Mouse (Mus musculus) midbrain, embryonic 11.5 days (tissue): ENCODE measurements at regions not wholly inside any gene's neighbourhood (a gene's known extent, or its start where the extent isn't known, plus 50 kb on each side); places are given as distances from the start of the nearest gene placed in this dataset.

Experiments used
- ATAC-seq: fragments of 200-750 bp; cut with Nextera tagmentation; 2 replicates; pipeline ENCODE4 v1.8.0; 2017; ENCODE audit warnings: moderate TSS enrichment, moderate library complexity; ENCODE audit not compliant: low FRiP score
- DNase-seq: peaks from one replicate; pipeline ENCODE4 v3.0.0; 2015; ENCODE audit warnings: low spot score; ENCODE audit errors: missing footprints
- H3K27ac ChIP-seq: fragments of 300-500 bp; sonication (generic); 2 replicates; pipeline ENCODE4 v1.5.1; 2014; ENCODE audit warnings: low read depth, low read length
- H3K27me3 ChIP-seq: fragments of 300-500 bp; sonication (generic); 2 replicates; pipeline ENCODE4 v1.6.1; 2014; ENCODE audit warnings: mild to moderate bottlenecking, low read length, moderate library complexity, mixed read lengths; ENCODE audit not compliant: control insufficient read depth, insufficient read depth
- H3K36me3 ChIP-seq: fragments of 300-500 bp; sonication (generic); 2 replicates; pipeline ENCODE4 v1.6.1; 2014; ENCODE audit warnings: mild to moderate bottlenecking, low read length, moderate library complexity, mixed read lengths; ENCODE audit not compliant: control insufficient read depth, insufficient read depth
- H3K4me1 ChIP-seq: fragments of 300-500 bp; sonication (generic); 2 replicates; pipeline ENCODE4 v1.6.1; 2014; ENCODE audit warnings: low read length; ENCODE audit not compliant: control insufficient read depth, insufficient read depth
- H3K4me2 ChIP-seq: fragments of 300-500 bp; sonication (generic); 2 replicates; pipeline ENCODE4 v1.6.1; 2014; ENCODE audit warnings: mild to moderate bottlenecking, moderate library complexity
- H3K4me3 ChIP-seq: fragments of 300-500 bp; sonication (generic); 2 replicates; pipeline ENCODE4 v1.5.1; 2014; ENCODE audit warnings: low read depth, low read length
- H3K9ac ChIP-seq: fragments of 300-500 bp; sonication (generic); 2 replicates; pipeline ENCODE4 v1.6.1; 2014; ENCODE audit warnings: low read length
- H3K9me3 ChIP-seq: fragments of 300-500 bp; sonication (generic); 2 replicates; pipeline ENCODE4 v1.6.1; 2016; ENCODE audit warnings: low read length; ENCODE audit not compliant: control insufficient read depth
- WGBS: fragments of 180-500 bp; shearing (Covaris S2); extraction: QIAGEN DNeasy Blood & Tissue Kit; methylation state at CpG from one replicate; pipeline ENCODE4 v1.1.7; 2014; 5-methylcytosine and 5-hydroxymethylcytosine counted together

DNA sequence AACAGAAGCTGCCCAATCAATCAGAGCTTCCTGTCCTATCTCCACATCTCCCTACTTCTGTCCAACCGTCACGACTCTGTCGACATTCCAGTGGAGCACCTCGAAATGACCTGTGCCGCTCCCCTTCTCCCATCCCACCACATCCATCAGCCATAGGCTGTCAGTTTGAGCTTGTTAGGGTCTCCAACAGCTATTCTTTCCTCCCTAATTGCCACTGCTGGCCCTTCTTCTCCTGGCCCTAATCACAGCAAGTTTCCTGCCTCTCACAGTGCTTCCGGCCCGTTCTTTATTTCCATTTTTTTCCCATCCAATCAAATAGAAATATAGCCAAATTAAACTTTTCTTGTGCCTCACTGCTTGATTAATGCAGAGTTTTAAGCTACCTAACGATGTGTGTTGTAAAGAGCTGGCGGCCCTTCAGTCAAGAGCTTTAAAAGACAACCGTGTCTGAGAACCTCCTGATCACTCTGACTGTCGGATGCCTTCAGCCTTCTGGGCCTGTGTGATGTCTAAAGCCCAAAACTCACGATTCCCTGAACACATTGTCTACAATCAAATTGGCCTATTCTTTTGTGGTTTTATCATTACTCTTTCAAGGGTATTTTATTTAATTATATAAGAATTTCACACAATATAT lies 270.3 kb downstream of the Tgfb2 start:
- H3K27ac ChIP-seq: no peak overlapping the region

GRCm38 (mm10) chr1:186434782-186435181 lies 271.0 kb downstream of the Tgfb2 start:
- no peak overlapping the region for H3K27ac ChIP-seq
- H3K4me2 ChIP-seq: no peak overlapping the region
- H3K4me3 ChIP-seq: no peak overlapping the region
- ATAC-seq: no peak
- no peaks in the 10 kb centered on the region for H3K4me1 ChIP-seq
- no peak for DNase-seq
- no peaks in the 10 kb centered on the region for H3K27me3 ChIP-seq
- H3K9me3 ChIP-seq: no peaks in the 10 kb centered on the region
- H3K9ac ChIP-seq: no peak overlapping the region
- H3K36me3 ChIP-seq: no peaks in the 10 kb centered on the region
- WGBS: 81% methylated on average over 9 of the region's 9 CpGs

More for the DNA sequence above, 270.3 kb downstream of the Tgfb2 start:
- no peaks in the 10 kb centered on the region for H3K4me1 ChIP-seq
- DNase-seq: no peak
- no peaks in the 10 kb centered on the region for H3K36me3 ChIP-seq
- no peak overlapping the region for H3K4me2 ChIP-seq
- H3K9ac ChIP-seq: no peak overlapping the region
- no peak overlapping the region for H3K4me3 ChIP-seq
- H3K27me3 ChIP-seq: no peaks in the 10 kb centered on the region
- 75% methylated on average over 12 of the region's 12 CpGs for WGBS
- H3K9me3 ChIP-seq: no peaks in the 10 kb centered on the region
- no peak for ATAC-seq

DNA sequence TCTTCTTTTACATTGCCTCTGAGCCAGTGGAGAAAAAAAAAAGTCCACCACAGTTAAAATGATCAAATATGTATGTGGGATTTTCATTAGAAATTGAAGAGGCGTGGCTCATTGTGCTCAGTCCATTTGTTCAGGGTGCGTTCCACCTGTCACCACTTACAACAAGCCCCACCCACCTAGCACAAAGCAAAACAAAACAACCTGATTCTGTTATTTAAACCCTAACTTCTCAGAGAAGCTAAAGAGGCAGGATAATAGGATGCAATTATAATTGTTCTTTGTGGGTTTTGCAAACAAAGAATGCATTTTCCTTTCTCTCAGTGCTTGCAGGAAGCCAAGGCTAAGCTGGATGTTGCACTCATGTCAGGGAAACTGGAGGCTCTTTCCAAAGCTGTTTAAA lies 271.8 kb downstream of the Tgfb2 start:
- WGBS: 68% methylated on average over 2 of the region's 2 CpGs
- Histone ChIP-seq H3K4me1 (no peaks in the 10 kb centered on the region), H3K4me3 (no peak overlapping the region), H3K36me3 (no peaks in the 10 kb centered on the region), H3K27ac (no peak overlapping the region), H3K9me3 (no peaks in the 10 kb centered on the region), H3K4me2 (no peak overlapping the region), H3K9ac (no peak overlapping the region), H3K27me3 (no peaks in the 10 kb centered on the region)
- ATAC-seq (no peak), DNase-seq (no peak)

DNA sequence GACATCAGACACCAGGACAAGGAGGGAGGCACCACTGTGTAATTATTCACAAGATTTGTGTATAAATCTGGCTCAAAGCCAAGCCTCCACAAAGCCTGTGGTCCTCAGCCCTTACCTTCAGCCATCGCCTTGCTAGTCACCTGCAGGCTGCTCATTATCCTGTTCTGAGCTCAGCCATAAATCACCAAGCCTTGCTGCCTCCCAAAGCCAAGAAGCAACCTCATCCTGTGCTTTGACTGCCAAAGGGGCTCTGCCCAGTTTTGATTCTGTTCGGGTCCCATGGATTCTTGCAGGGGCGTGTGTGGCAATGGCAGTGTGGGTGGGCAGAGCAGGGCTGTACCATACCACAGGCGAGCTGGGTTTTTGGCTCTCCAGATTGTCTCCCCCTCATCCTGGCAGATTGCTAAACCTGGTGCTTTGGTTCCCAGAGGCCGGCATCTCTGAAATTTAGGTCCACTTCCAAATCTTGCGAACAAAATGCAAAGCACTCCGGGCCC lies 272.6 kb downstream of the Tgfb2 start:
- Histone ChIP-seq H3K4me2 (no peak overlapping the region), H3K27ac (no peak overlapping the region), H3K9ac (no peak overlapping the region), H3K9me3 (no peaks in the 10 kb centered on the region), H3K4me3 (no peak overlapping the region), H3K4me1 (no peaks in the 10 kb centered on the region), H3K27me3 (no peaks in the 10 kb centered on the region), H3K36me3 (no peaks in the 10 kb centered on the region)
- WGBS: 83% methylated on average over 7 of the region's 7 CpGs
- ATAC-seq: no peak
- no peak for DNase-seq

DNA sequence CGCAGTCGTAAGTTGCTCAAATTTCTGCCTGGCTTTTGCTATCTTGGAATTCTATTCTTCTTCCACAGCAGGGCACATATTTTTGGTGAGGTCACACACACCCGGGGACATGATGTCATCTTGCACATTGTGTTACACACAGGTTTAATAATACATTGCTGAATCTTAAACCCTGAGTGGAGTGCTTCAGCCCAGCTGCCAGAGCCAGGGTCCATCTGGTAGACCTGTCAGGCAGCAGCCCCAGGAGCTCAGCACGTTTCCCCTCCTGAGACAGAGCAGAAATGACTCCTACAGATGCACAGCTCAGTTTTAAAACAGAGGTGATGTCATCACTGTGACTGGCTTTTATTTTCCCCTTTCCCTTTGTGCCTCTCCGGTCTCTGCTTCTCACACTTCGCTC lies 280.4 kb downstream of the Tgfb2 start:
- no peak for ATAC-seq
- H3K36me3 ChIP-seq: no peaks in the 10 kb centered on the region
- H3K9me3 ChIP-seq: no peaks in the 10 kb centered on the region
- H3K27ac ChIP-seq: no peak overlapping the region
- H3K4me2 ChIP-seq: no peak overlapping the region
- H3K4me1 ChIP-seq: no peaks in the 10 kb centered on the region
- H3K9ac ChIP-seq: no peak overlapping the region
- H3K27me3 ChIP-seq: no peaks in the 10 kb centered on the region
- WGBS: 79% methylated on average over 6 of the region's 6 CpGs
- H3K4me3 ChIP-seq: no peak overlapping the region
- no peak for DNase-seq

DNA sequence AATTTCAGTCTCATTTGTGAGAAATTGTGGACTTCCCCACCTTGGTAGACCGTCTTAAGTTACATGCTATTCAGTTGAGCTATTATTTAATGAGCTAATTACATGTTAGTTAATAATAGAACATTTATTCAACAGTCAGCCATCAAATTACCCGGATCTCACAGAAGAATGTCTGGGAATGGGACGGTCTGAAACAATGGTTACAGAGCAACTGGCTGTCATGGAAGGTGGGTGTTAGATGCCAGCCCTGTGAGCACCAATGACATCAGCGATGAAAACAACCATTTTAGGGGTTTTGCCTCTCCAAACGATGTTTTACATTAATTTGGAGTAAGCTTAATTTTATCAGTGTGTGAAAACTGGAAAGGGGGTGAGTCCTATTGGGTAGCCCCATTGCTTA lies 281.7 kb downstream of the Tgfb2 start:
- H3K4me3 ChIP-seq: no peak overlapping the region
- WGBS: 85% methylated on average over 5 of the region's 5 CpGs
- H3K4me2 ChIP-seq: no peak overlapping the region
- H3K9ac ChIP-seq: no peak overlapping the region
- H3K9me3 ChIP-seq: no peaks in the 10 kb centered on the region
- ATAC-seq (no peak), DNase-seq (no peak)
- H3K36me3 ChIP-seq: no peaks in the 10 kb centered on the region
- no peak overlapping the region for H3K27ac ChIP-seq
- no peaks in the 10 kb centered on the region for H3K27me3 ChIP-seq
- no peaks in the 10 kb centered on the region for H3K4me1 ChIP-seq

- H3K9ac ChIP-seq: no peak overlapping the region
- no peak overlapping the region for H3K27ac ChIP-seq
- no peak overlapping the region for H3K4me2 ChIP-seq
- no peaks in the 10 kb centered on the region for H3K4me1 ChIP-seq
- H3K4me3 ChIP-seq: no peak overlapping the region
- WGBS: 57% methylated on average over 1 of the region's 1 CpGs
- no peaks in the 10 kb centered on the region for H3K9me3 ChIP-seq
- H3K27me3 ChIP-seq: no peaks in the 10 kb centered on the region
- no peak for DNase-seq
- ATAC-seq: no peak
- no peaks in the 10 kb centered on the region for H3K36me3 ChIP-seq
Observed at GRCm38 (mm10) chr1:186417101-186417500, 288.7 kb downstream of the Tgfb2 start.

DNA sequence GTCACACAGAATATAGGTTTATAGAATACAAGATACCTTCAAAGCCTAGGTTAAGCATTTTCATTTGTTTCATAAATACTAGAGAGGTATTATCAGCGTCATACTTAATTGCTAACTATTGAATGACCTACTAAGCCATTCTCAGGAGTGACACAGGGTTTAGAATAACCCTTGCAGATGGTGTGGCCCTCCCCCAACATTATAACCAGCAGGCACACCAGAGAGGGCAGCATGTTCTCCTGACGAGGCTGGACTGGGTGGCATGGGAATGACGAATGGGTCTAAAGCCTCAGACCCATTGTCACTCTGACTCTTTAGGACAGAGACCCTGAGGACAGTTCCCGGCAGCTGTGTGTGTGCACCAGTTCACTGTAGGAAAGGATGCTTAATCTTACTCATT lies 290.5 kb downstream of the Tgfb2 start:
- no peak overlapping the region for H3K4me3 ChIP-seq
- no peak for ATAC-seq
- H3K27me3 ChIP-seq: no peaks in the 10 kb centered on the region
- no peak overlapping the region for H3K9ac ChIP-seq
- H3K27ac ChIP-seq: no peak overlapping the region
- DNase-seq: no peak
- 85% methylated on average over 4 of the region's 4 CpGs for WGBS
- no peaks in the 10 kb centered on the region for H3K4me1 ChIP-seq
- H3K36me3 ChIP-seq: no peaks in the 10 kb centered on the region
- no peak overlapping the region for H3K4me2 ChIP-seq
- H3K9me3 ChIP-seq: no peaks in the 10 kb centered on the region

DNA sequence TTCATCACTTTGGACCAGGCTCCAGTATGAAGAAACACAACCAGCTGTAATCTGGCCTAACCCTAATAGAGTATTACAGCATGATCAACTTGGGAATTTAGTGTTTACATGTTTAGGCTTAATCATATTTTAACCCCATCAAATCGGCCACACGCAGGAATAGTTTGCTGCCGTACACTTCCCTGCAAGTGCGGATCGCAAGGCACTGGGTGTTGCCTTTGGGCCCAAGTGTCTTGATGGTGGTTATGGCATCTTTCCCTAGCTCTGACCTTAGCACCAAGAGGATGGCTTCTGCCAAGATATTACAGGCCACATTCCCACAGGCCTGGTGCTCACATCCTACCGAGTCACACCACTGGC lies 291.9 kb downstream of the Tgfb2 start:
- Histone ChIP-seq H3K36me3 (no peaks in the 10 kb centered on the region), H3K4me3 (no peak overlapping the region), H3K4me2 (no peak overlapping the region), H3K9ac (no peak overlapping the region), H3K9me3 (no peaks in the 10 kb centered on the region), H3K27ac (no peak overlapping the region), H3K4me1 (peaks cover 4% of the 10 kb centered on the region; the same call in 1 of the 2 replicates), H3K27me3 (no peaks in the 10 kb centered on the region)
- WGBS: 93% methylated on average over 6 of the region's 6 CpGs
- no peak for ATAC-seq
- DNase-seq: no peak
